Mouse (Mus musculus) left cerebral cortex, adult 6 months (tissue): ENCODE results near the gene Slc51b. TPM values are rescaled to one million over a fixed set of nuclear protein-coding genes. Genes with fewer than 3 reads are reported as not detected.

Source experiments
- long read RNA-seq, 2 experiments: library from polyadenylated mRNA; unstranded; transcript quantifications; one replicate each; pipeline ENCODE4 v2.0.0; 2019 to 2020
- polyA plus RNA-seq: library from polyadenylated mRNA; unstranded; fragments of <200 nt; fragmentation: Nextera tagmentation; gene quantifications from 2 replicates; pipeline ENCODE4 v1.2.3, GENCODE M21; 2021

Slc51b gene
- not detected in 2 replicates for polyA plus RNA-seq
- long read RNA-seq, experiment 1: 0 reads
- long read RNA-seq, experiment 2: 0 reads

GRCm38 (mm10) chr9:65422760-65423501 is at the start of gene Slc51b:
Gene Slc51b (minus strand): TSS chr9:65422955.

GRCm38 (mm10) chr9:65460732-65461442 is 38.1 kb upstream of the Slc51b start, which contains the start of gene Spg21:
Gene Spg21 (plus strand): TSS chr9:65460947.

GRCm38 (mm10) chr9:65435671-65436301 is 13.0 kb upstream of the Slc51b start, which contains the start of gene Mtfmt:
Gene Mtfmt (plus strand): TSS chr9:65435782.

GRCm38 (mm10) chr9:65398279-65398678 is 24.5 kb downstream of the Slc51b start, which contains the start of gene Rasl12:
Gene Rasl12 (plus strand): TSS chr9:65398506.

GRCm38 (mm10) chr9:65391613-65391964 is 31.2 kb downstream of the Slc51b start, which contains the start of gene Kbtbd13:
Gene Kbtbd13 (minus strand): TSS chr9:65391652.

Other genes starting within 250 kb of the Slc51b start
- gene Parp16, start 227.6 kb downstream of the Slc51b start, polyA plus RNA-seq: 1.8 and 2.4 TPM in 2 replicates
- 0.04 and 0.21 TPM in 2 replicates for gene Cilp, start 157.8 kb downstream of the Slc51b start, polyA plus RNA-seq
- gene Clpx, start 128.7 kb downstream of the Slc51b start, polyA plus RNA-seq: 17.1 and 25.0 TPM in 2 replicates
- gene Pdcd7, start 76.9 kb downstream of the Slc51b start, polyA plus RNA-seq: 8.5 and 21.3 TPM in 2 replicates
- gene Ubap1l, start 61.9 kb downstream of the Slc51b start, polyA plus RNA-seq: 0.18 TPM in 1 of 2 replicates, not detected in the other
- 0.18 and 0.23 TPM in 2 replicates for gene Kbtbd13, start 31.3 kb downstream of the Slc51b start, polyA plus RNA-seq
- 1.6 and 2.5 TPM in 2 replicates for gene Rasl12, start 24.4 kb downstream of the Slc51b start, polyA plus RNA-seq
- gene Mtfmt, start 12.8 kb upstream of the Slc51b start, polyA plus RNA-seq: 9.8 and 10.9 TPM in 2 replicates
- gene Spg21, start 38.0 kb upstream of the Slc51b start, polyA plus RNA-seq: 37.2 and 47.8 TPM in 2 replicates
- gene Ankdd1a, start 97.2 kb upstream of the Slc51b start, polyA plus RNA-seq: 0.15 TPM in 1 of 2 replicates, not detected in the other
- gene Plekho2, start 157.1 kb upstream of the Slc51b start, polyA plus RNA-seq: 4.7 and 7.0 TPM in 2 replicates
- gene Pif1, start 164.2 kb upstream of the Slc51b start, polyA plus RNA-seq: 0.14 and 0.18 TPM in 2 replicates
- 1.8 and 3.2 TPM in 2 replicates for gene Rbpms2, start 206.7 kb upstream of the Slc51b start, polyA plus RNA-seq
- 260 and 293 TPM in 2 replicates for gene Oaz2, start 245.0 kb upstream of the Slc51b start, polyA plus RNA-seq